Mouse (Mus musculus): ENCODE data around the gene Ryr2. TPM values are rescaled to one million over a fixed set of nuclear protein-coding genes. Genes with fewer than 3 reads are reported as not detected.
A peak's percentile ranks its signal among the peaks of the same experiment; 100 is the strongest.

Gene Ryr2
- polyA plus RNA-seq, 1 experiment from 2014 or later: 1.8 TPM

DNA sequence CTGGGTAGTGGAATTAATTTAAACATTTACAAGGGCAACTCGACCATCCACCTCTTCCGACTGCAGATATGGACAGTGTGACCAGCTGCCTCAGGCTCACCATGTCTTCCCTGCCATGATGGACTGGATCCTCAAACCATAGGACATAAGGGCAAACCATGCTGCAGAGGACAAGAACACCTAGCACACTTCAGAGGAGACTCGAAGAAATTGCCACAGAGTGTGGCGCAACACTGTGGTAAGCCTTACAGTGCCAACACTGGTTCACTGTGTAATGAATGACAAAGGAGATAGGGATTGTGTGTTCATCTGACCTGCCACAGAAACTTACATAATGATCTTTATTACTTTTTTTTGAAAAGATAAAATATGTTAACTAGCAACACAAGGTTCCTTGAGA is 68.1 kb downstream of the Ryr2 start:
- H3K9me3 ChIP-seq (ENCODE audit: control insufficient read depth, low read length): no peaks in the 10 kb centered on the region
- no peak overlapping the region for H3K27ac ChIP-seq (ENCODE audit: low read depth)
- H3K4me1 ChIP-seq (replicated peaks; ENCODE audit: control insufficient read depth, insufficient read depth, low read length): peaks cover 4% of the 10 kb centered on the region; the same call in 1 of the 2 replicates
- no peaks in the 10 kb centered on the region for H3K36me3 ChIP-seq (ENCODE audit: control insufficient read depth, insufficient read depth, low read length)
- H3K4me3 ChIP-seq (ENCODE audit: low read depth, low read length): no peak overlapping the region
- H3K9ac ChIP-seq (ENCODE audit: low read length): no peak overlapping the region
- DNase-seq (ENCODE audit: low spot score): no peak
- H3K27me3 ChIP-seq (replicated peaks; ENCODE audit: control insufficient read depth, insufficient read depth, low read length): no peaks in the 10 kb centered on the region
- WGBS: 86% methylated on average over 4 of the region's 4 CpGs
- no peak overlapping the region for H3K4me2 ChIP-seq (ENCODE audit: low read length)
- ATAC-seq (replicated peaks; ENCODE audit: low FRiP score, low TSS enrichment, low read depth): no peak

DNA sequence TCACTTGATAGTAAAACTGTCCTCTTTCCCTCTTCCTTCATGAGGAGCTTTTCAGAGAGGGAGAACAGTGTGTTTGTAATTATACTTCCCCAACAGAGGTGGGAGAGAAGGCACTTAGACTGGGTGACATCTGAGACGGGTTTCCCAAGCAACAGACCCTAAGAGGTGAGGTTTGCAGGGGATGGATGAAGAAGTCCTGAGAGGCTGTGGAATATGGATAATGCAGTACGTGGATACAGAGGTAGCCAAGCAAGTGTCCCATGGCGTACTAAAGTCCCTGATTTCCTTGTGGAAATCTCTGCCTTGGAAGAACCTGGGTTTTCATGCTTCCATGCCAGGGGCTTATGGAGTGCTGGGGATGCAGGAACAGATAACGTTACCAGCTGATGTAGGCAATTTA is 69.5 kb downstream of the Ryr2 start:
- H3K27ac ChIP-seq (ENCODE audit: low read depth): 0 out of 2 replicates have a peak overlapping the region, but pooled peaks have one; percentile 25
- H3K9me3 ChIP-seq (ENCODE audit: control insufficient read depth, low read length): no peaks in the 10 kb centered on the region
- no peaks in the 10 kb centered on the region for H3K27me3 ChIP-seq (replicated peaks; ENCODE audit: control insufficient read depth, insufficient read depth, low read length)
- peaks cover 4% of the 10 kb centered on the region; the same call in 1 of the 2 replicates for H3K4me1 ChIP-seq (replicated peaks; ENCODE audit: control insufficient read depth, insufficient read depth, low read length)
- ATAC-seq (replicated peaks; ENCODE audit: low FRiP score, low TSS enrichment, low read depth) (no peak), DNase-seq (ENCODE audit: low spot score) (no peak)
- no peak overlapping the region for H3K4me2 ChIP-seq (ENCODE audit: low read length)
- WGBS: 58% methylated on average over 4 of the region's 4 CpGs
- H3K4me3 ChIP-seq (ENCODE audit: low read depth, low read length): no peak overlapping the region
- no peaks in the 10 kb centered on the region for H3K36me3 ChIP-seq (ENCODE audit: control insufficient read depth, insufficient read depth, low read length)
- H3K9ac ChIP-seq (ENCODE audit: low read length): no peak overlapping the region

DNA sequence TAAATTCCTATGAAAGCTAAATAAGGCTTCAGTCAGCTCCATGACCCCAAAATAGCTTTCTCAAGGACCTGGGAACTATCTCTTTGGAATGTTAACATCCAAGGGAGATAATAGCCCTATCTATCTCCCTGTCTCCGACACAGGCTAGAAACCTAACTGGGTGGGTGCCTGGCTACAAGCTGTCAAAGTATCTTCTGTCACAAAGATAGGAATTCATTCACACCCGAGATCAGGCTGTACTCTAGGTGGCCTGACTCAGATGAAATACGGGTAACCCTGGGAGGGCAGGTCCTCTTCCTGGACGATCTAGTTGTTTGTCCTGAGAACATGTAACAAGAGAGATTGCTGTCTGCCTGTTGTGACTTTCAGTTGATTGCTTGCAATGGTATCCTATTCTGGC is 69.9 kb downstream of the Ryr2 start:
- H3K9ac ChIP-seq (ENCODE audit: low read length): no peak overlapping the region
- no peak for DNase-seq (ENCODE audit: low spot score)
- H3K4me2 ChIP-seq (ENCODE audit: low read length): no peak overlapping the region; the same call in 1 of the 2 replicates
- peaks cover 4% of the 10 kb centered on the region; the same call in 1 of the 2 replicates for H3K4me1 ChIP-seq (replicated peaks; ENCODE audit: control insufficient read depth, insufficient read depth, low read length)
- no peaks in the 10 kb centered on the region for H3K9me3 ChIP-seq (ENCODE audit: control insufficient read depth, low read length)
- H3K27ac ChIP-seq (ENCODE audit: low read depth): peak overlapping the region; percentile 65
- 7% methylated on average over 4 of the region's 4 CpGs for WGBS
- no peak overlapping the region for H3K4me3 ChIP-seq (ENCODE audit: low read depth, low read length)
- ATAC-seq (replicated peaks; ENCODE audit: low FRiP score, low TSS enrichment, low read depth): 0 out of 2 replicates have a peak, but pooled peaks have one; percentile 43
- no peaks in the 10 kb centered on the region for H3K27me3 ChIP-seq (replicated peaks; ENCODE audit: control insufficient read depth, insufficient read depth, low read length)
- H3K36me3 ChIP-seq (ENCODE audit: control insufficient read depth, insufficient read depth, low read length): no peaks in the 10 kb centered on the region

DNA sequence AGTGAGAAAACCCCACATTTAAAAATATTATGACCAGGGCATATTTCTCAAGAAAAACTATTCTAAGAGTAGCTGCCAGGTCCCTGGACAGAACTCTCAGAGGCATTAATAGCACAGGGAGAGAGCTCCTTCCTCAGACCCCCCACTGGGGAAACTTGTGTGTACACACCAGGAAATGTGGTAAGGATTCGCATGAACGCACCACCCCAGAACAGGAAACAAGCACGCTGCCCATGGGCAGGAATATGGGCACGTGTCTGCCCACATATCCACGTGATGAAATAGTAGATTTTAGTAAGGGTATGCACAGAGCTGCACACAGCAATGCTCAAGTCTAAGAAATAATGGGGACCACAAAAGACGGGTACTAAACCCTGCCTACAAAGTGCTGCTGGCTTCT is 72.8 kb downstream of the Ryr2 start:
- no peaks in the 10 kb centered on the region for H3K9me3 ChIP-seq (ENCODE audit: control insufficient read depth, low read length)
- WGBS: 85% methylated on average over 6 of the region's 6 CpGs
- no peaks in the 10 kb centered on the region for H3K36me3 ChIP-seq (ENCODE audit: control insufficient read depth, insufficient read depth, low read length)
- H3K9ac ChIP-seq (ENCODE audit: low read length): no peak overlapping the region
- peaks cover 4% of the 10 kb centered on the region; the same call in 1 of the 2 replicates for H3K4me1 ChIP-seq (replicated peaks; ENCODE audit: control insufficient read depth, insufficient read depth, low read length)
- no peak overlapping the region for H3K27ac ChIP-seq (ENCODE audit: low read depth)
- DNase-seq (ENCODE audit: low spot score) (no peak), ATAC-seq (replicated peaks; ENCODE audit: low FRiP score, low TSS enrichment, low read depth) (no peak)
- no peaks in the 10 kb centered on the region for H3K27me3 ChIP-seq (replicated peaks; ENCODE audit: control insufficient read depth, insufficient read depth, low read length)
- H3K4me2 ChIP-seq (ENCODE audit: low read length): no peak overlapping the region
- H3K4me3 ChIP-seq (ENCODE audit: low read depth, low read length): no peak overlapping the region

DNA sequence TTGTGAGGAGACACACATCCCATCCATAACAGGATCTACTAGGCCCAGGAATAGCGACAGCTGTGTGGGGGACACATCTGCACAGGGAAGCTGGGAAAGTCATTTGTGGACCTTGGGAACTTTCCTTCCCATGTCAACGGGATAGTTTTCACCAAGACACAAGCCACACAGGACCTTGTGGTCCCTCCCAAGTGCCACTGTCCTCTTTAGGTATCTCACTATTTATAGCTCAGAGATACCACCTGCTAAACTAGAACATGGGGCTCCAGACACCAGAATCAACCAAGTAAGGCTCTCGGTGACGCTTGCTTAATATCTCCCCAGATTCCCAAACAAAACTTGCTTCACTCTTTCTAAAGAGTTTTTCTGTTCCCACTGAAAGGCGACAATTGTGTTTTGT is 73.5 kb downstream of the Ryr2 start:
- Histone ChIP-seq H3K4me3 (ENCODE audit: low read depth, low read length) (no peak overlapping the region), H3K36me3 (ENCODE audit: control insufficient read depth, insufficient read depth, low read length) (no peaks in the 10 kb centered on the region), H3K27ac (ENCODE audit: low read depth) (no peak overlapping the region), H3K27me3 (replicated peaks; ENCODE audit: control insufficient read depth, insufficient read depth, low read length) (no peaks in the 10 kb centered on the region), H3K4me2 (ENCODE audit: low read length) (no peak overlapping the region), H3K9me3 (ENCODE audit: control insufficient read depth, low read length) (no peaks in the 10 kb centered on the region), H3K4me1 (replicated peaks; ENCODE audit: control insufficient read depth, insufficient read depth, low read length) (peaks cover 4% of the 10 kb centered on the region; the same call in 1 of the 2 replicates), H3K9ac (ENCODE audit: low read length) (no peak overlapping the region)
- DNase-seq (ENCODE audit: low spot score) (no peak), ATAC-seq (replicated peaks; ENCODE audit: low FRiP score, low TSS enrichment, low read depth) (no peak)
- 91% methylated on average over 5 of the region's 5 CpGs for WGBS

DNA sequence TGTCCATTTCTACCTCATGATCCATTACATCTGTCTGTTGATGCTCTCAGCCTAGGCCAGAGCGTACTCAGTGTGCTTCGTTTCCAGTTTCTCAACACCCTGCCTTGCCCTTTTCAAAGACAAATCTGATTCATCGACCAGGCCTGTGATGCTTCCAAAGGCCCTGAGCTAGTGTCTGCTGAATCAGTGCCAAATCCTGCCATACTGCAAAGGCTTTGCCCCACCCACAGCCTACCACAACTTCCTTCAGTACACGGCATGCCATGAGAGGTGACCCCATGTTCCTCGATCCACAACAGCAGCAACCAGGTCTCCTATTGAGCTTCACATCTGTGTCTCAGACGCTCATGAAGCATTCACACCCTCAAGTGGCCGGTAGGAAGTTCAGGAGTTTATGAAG is 76.9 kb downstream of the Ryr2 start:
- Histone ChIP-seq H3K27me3 (replicated peaks; ENCODE audit: control insufficient read depth, insufficient read depth, low read length) (no peaks in the 10 kb centered on the region), H3K4me2 (ENCODE audit: low read length) (no peak overlapping the region), H3K36me3 (ENCODE audit: control insufficient read depth, insufficient read depth, low read length) (no peaks in the 10 kb centered on the region), H3K9ac (ENCODE audit: low read length) (no peak overlapping the region), H3K9me3 (ENCODE audit: control insufficient read depth, low read length) (no peaks in the 10 kb centered on the region), H3K27ac (ENCODE audit: low read depth) (no peak overlapping the region), H3K4me1 (replicated peaks; ENCODE audit: control insufficient read depth, insufficient read depth, low read length) (no peaks in the 10 kb centered on the region), H3K4me3 (ENCODE audit: low read depth, low read length) (no peak overlapping the region)
- 82% methylated on average over 7 of the region's 7 CpGs for WGBS
- DNase-seq (ENCODE audit: low spot score): no peak
- no peak for ATAC-seq (replicated peaks; ENCODE audit: low FRiP score, low TSS enrichment, low read depth)

DNA sequence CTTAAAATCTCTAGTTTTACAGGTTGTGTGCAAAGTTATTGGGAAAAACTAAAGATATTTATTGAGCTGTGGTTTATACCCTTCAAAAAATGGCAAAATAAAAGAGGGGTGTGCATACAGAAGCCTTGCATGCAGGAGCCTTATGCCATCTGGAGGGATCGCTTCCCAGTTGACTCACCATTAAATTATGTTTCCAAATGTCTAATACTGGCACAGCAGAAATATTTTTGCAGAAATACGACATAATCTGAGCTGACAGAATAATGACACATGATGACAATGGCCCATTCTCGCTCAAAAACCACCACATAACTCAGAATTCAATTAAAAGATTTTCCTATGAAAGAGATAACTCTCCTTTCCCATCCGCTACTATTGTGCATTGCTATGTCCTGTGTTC is 77.4 kb downstream of the Ryr2 start:
- no peak overlapping the region for H3K27ac ChIP-seq (ENCODE audit: low read depth)
- H3K27me3 ChIP-seq (replicated peaks; ENCODE audit: control insufficient read depth, insufficient read depth, low read length): no peaks in the 10 kb centered on the region
- 87% methylated on average over 4 of the region's 4 CpGs for WGBS
- no peak overlapping the region for H3K4me3 ChIP-seq (ENCODE audit: low read depth, low read length)
- no peaks in the 10 kb centered on the region for H3K36me3 ChIP-seq (ENCODE audit: control insufficient read depth, insufficient read depth, low read length)
- H3K9me3 ChIP-seq (ENCODE audit: control insufficient read depth, low read length): no peaks in the 10 kb centered on the region
- H3K9ac ChIP-seq (ENCODE audit: low read length): no peak overlapping the region
- no peaks in the 10 kb centered on the region for H3K4me1 ChIP-seq (replicated peaks; ENCODE audit: control insufficient read depth, insufficient read depth, low read length)
- no peak for ATAC-seq (replicated peaks; ENCODE audit: low FRiP score, low TSS enrichment, low read depth)
- DNase-seq (ENCODE audit: low spot score): no peak
- no peak overlapping the region for H3K4me2 ChIP-seq (ENCODE audit: low read length)

DNA sequence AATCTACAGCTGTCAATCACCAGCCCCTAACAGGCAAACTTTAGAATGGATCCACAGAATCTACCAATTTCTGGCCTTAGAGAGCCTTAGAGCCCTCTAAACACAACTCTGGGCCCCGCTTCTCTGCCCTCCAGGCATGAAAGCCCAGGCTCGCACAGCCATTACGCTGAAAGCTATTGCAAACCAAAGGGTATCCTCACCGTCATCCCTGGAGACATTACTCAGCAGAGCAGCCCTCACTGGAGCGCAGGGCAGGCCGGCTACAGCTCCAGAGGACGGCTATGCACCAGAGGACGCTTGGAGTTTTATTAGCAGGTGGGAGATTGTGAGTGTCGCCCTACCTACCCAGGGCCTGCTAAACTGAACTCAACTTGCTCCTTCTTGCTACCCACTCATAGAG is 88.7 kb downstream of the Ryr2 start:
- DNase-seq (ENCODE audit: low spot score) (no peak), ATAC-seq (replicated peaks; ENCODE audit: low FRiP score, low TSS enrichment, low read depth) (no peak)
- Histone ChIP-seq H3K4me2 (ENCODE audit: low read length) (no peak overlapping the region), H3K4me1 (replicated peaks; ENCODE audit: control insufficient read depth, insufficient read depth, low read length) (no peaks in the 10 kb centered on the region), H3K36me3 (ENCODE audit: control insufficient read depth, insufficient read depth, low read length) (no peaks in the 10 kb centered on the region), H3K9ac (ENCODE audit: low read length) (no peak overlapping the region), H3K9me3 (ENCODE audit: control insufficient read depth, low read length) (no peaks in the 10 kb centered on the region), H3K4me3 (ENCODE audit: low read depth, low read length) (no peak overlapping the region), H3K27me3 (replicated peaks; ENCODE audit: control insufficient read depth, insufficient read depth, low read length) (no peaks in the 10 kb centered on the region), H3K27ac (ENCODE audit: low read depth) (no peak overlapping the region)
- 80% methylated on average over 9 of the region's 9 CpGs for WGBS

DNA sequence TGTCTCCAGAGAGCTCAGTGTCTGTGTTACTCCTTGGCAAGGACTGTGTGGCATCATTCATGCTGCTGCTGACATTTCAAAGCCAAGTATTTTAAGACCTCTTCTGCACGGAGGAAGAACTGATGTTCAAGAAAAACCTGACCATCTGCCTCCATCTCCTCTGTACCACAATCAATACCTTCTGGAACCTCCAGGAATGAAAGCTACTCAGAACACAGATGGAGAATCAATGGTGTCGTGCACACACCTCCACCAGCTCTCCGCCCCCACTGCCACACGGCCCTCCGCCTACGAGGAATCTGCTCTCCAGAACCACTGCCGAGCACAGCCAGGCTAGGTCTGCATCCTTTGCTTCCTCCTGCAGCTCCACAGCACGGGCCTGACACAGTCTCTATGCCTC is 92.8 kb downstream of the Ryr2 start:
- no peaks in the 10 kb centered on the region for H3K4me1 ChIP-seq (replicated peaks; ENCODE audit: control insufficient read depth, insufficient read depth, low read length)

More for the DNA sequence above, 92.8 kb downstream of the Ryr2 start:
- Histone ChIP-seq H3K9me3 (ENCODE audit: control insufficient read depth, low read length) (no peaks in the 10 kb centered on the region), H3K27ac (ENCODE audit: low read depth) (no peak overlapping the region), H3K9ac (ENCODE audit: low read length) (no peak overlapping the region), H3K4me2 (ENCODE audit: low read length) (no peak overlapping the region), H3K36me3 (ENCODE audit: control insufficient read depth, insufficient read depth, low read length) (no peaks in the 10 kb centered on the region), H3K4me3 (ENCODE audit: low read depth, low read length) (no peak overlapping the region), H3K27me3 (replicated peaks; ENCODE audit: control insufficient read depth, insufficient read depth, low read length) (no peaks in the 10 kb centered on the region)
- ATAC-seq (replicated peaks; ENCODE audit: low FRiP score, low TSS enrichment, low read depth) (no peak), DNase-seq (ENCODE audit: low spot score) (no peak)
- WGBS: 75% methylated on average over 8 of the region's 8 CpGs

Measured in intestine, embryonic 14.5 days (tissue).